Mouse (Mus musculus) forebrain, embryonic 11.5 days (tissue): ENCODE results near the gene Tmprss4. TPM values are rescaled to one million over a fixed set of nuclear protein-coding genes. Genes with fewer than 3 reads are reported as not detected.

Source experiments
- ATAC-seq: fragments of 200-750 bp; cut with Nextera tagmentation; replicated peaks from 2 replicates; pipeline ENCODE4 v1.8.0; 2017; ENCODE audit warnings: moderate TSS enrichment; ENCODE audit not compliant: low FRiP score
- DNase-seq: peaks from one replicate; pipeline ENCODE4 v3.0.0-alpha.2; 2017; ENCODE audit warnings: low spot score
- H3K27ac ChIP-seq: fragments of 300-500 bp; sonication (generic); 2 replicates; pipeline ENCODE4 v1.5.1; 2014; ENCODE audit warnings: low read depth, low read length
- H3K27me3 ChIP-seq: fragments of 300-500 bp; sonication (generic); 2 replicates; pipeline ENCODE4 v1.6.1; 2014; ENCODE audit warnings: mild to moderate bottlenecking, low read length, mixed read lengths; ENCODE audit not compliant: control insufficient read depth, insufficient read depth
- H3K36me3 ChIP-seq: fragments of 300-500 bp; sonication (generic); 2 replicates; pipeline ENCODE4 v1.6.1; 2014; ENCODE audit warnings: mild to moderate bottlenecking, low read length, moderate library complexity, mixed read lengths; ENCODE audit not compliant: control insufficient read depth, insufficient read depth
- H3K4me1 ChIP-seq: fragments of 300-500 bp; sonication (generic); replicated peaks from 2 replicates; pipeline ENCODE4 v1.6.1; 2014; ENCODE audit warnings: low read length, mixed read lengths; ENCODE audit not compliant: control insufficient read depth, insufficient read depth
- H3K4me2 ChIP-seq: fragments of 300-500 bp; sonication (generic); 2 replicates; pipeline ENCODE4 v1.6.1; 2014; ENCODE audit warnings: low read depth, mild to moderate bottlenecking, low read length, moderate library complexity, mixed read lengths; ENCODE audit not compliant: severe bottlenecking
- H3K4me3 ChIP-seq: fragments of 300-500 bp; sonication (generic); 2 replicates; pipeline ENCODE4 v1.5.1; 2014; ENCODE audit warnings: low read depth, low read length
- H3K9ac ChIP-seq: fragments of 300-500 bp; sonication (generic); 2 replicates; pipeline ENCODE4 v1.6.1; 2014; ENCODE audit warnings: low read length
- H3K9me3 ChIP-seq: fragments of 300-500 bp; sonication (generic); 2 replicates; pipeline ENCODE4 v1.6.1; 2016; ENCODE audit warnings: low read length, mixed read lengths; ENCODE audit not compliant: control insufficient read depth
- WGBS: fragments of 180-500 bp; shearing (Covaris S2); extraction: QIAGEN DNeasy Blood & Tissue Kit; methylation state at CpG from one replicate; pipeline ENCODE4 v1.1.7; 2014; 5-methylcytosine and 5-hydroxymethylcytosine counted together
- polyA plus RNA-seq: library from polyadenylated mRNA; unstranded; fragments of >200 nt; fragmentation: Nextera tagmentation; extraction: Ambion mirVana; gene quantifications from 2 replicates; pipeline ENCODE4 v1.2.1, GENCODE M21; 2014

The Tmprss4 gene
- polyA plus RNA-seq, 1 experiment from 2014 or later: not detected

- H3K9ac ChIP-seq: no peak overlapping the region
- ATAC-seq (no peak), DNase-seq (no peak)
- H3K36me3 ChIP-seq: no peaks in the 10 kb centered on the region
- no peaks in the 10 kb centered on the region for H3K27me3 ChIP-seq
- no peaks in the 10 kb centered on the region for H3K4me1 ChIP-seq
- H3K4me3 ChIP-seq: no peak overlapping the region
- no peak overlapping the region for H3K27ac ChIP-seq
- no peak overlapping the region for H3K4me2 ChIP-seq
- H3K9me3 ChIP-seq: no peaks in the 10 kb centered on the region
- 93% methylated on average over 10 of the region's 10 CpGs for WGBS
These were observed 15.0 kb downstream of the Tmprss4 start for GRCm38 (mm10) chr9:45188570-45189563.

GRCm38 (mm10) chr9:45185250-45185649 lies 18.6 kb downstream of the Tmprss4 start:
- Histone ChIP-seq H3K27ac (no peak overlapping the region), H3K4me1 (no peaks in the 10 kb centered on the region), H3K4me3 (no peak overlapping the region), H3K9ac (no peak overlapping the region), H3K4me2 (no peak overlapping the region), H3K36me3 (no peaks in the 10 kb centered on the region), H3K9me3 (no peaks in the 10 kb centered on the region), H3K27me3 (no peaks in the 10 kb centered on the region)
- ATAC-seq (no peak), DNase-seq (no peak)
- 73% methylated on average over 4 of the region's 4 CpGs for WGBS

DNA sequence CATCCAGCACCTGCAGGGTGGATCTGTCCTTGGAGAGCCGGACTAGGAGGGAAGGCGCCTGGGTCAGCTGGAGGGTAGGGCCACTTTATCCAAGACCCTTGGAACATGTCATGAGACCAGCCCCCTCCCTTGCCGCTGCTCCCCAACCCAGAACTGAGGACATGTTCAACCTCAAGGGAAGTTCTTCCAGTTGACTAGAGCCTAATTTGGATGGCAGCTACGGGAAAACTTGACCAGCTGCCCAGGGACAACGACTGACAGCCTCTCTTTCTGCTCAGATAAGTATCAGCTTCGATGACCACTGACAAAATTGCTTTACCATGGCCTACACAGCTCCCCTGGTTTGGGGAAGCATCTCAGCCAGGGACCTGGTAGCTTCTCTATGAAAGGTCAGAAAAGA lies 20.6 kb downstream of the Tmprss4 start:
- ATAC-seq: no peak
- Histone ChIP-seq H3K4me2 (no peak overlapping the region), H3K36me3 (no peaks in the 10 kb centered on the region), H3K9me3 (no peaks in the 10 kb centered on the region), H3K27ac (no peak overlapping the region), H3K9ac (no peak overlapping the region), H3K27me3 (no peaks in the 10 kb centered on the region), H3K4me3 (no peak overlapping the region), H3K4me1 (no peaks in the 10 kb centered on the region)
- DNase-seq: peak; percentile 24
- 80% methylated on average over 6 of the region's 6 CpGs for whole genome bisulfite sequencing

GRCm38 (mm10) chr9:45182521-45182920 lies 21.4 kb downstream of the Tmprss4 start:
- no peaks in the 10 kb centered on the region for H3K36me3 ChIP-seq
- H3K27ac ChIP-seq: no peak overlapping the region
- H3K9ac ChIP-seq: no peak overlapping the region
- no peaks in the 10 kb centered on the region for H3K4me1 ChIP-seq
- H3K9me3 ChIP-seq: no peaks in the 10 kb centered on the region
- DNase-seq (peak; percentile 27), ATAC-seq (no peak)
- H3K4me3 ChIP-seq: no peak overlapping the region
- H3K27me3 ChIP-seq: no peaks in the 10 kb centered on the region
- 69% methylated on average over 3 of the region's 3 CpGs for WGBS
- no peak overlapping the region for H3K4me2 ChIP-seq

GRCm38 (mm10) chr9:45181770-45182169 lies 22.1 kb downstream of the Tmprss4 start, which contains the start of gene BC049352:
Gene BC049352 (plus strand): TSS chr9:45182007.
- no peaks in the 10 kb centered on the region for H3K4me1 ChIP-seq
- no peaks in the 10 kb centered on the region for H3K9me3 ChIP-seq
- 48% methylated on average over 2 of the region's 2 CpGs for WGBS

DNA sequence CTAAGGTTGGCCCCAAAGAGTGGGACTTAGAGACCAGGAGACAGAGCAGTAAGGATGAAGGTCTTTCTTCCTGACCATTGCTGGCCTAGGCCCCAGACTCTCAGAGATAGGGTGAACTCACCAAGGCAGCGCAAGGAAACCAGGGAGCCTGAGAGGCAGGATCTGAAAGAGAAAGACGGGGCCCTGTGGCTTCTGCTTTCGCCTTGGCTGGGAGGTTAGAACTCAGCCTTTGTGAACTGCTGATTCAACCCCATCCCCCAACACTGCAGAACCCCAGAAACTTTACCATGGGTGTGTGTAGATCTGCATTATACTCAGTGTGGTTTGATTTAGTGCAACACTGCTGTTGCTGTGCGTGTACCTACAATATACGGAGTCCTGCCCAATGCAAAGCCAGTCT lies 24.6 kb downstream of the Tmprss4 start:
- Histone ChIP-seq H3K27ac (no peak overlapping the region), H3K4me3 (no peak overlapping the region), H3K9me3 (no peaks in the 10 kb centered on the region), H3K4me1 (no peaks in the 10 kb centered on the region), H3K9ac (no peak overlapping the region), H3K4me2 (no peak overlapping the region), H3K36me3 (no peaks in the 10 kb centered on the region), H3K27me3 (no peaks in the 10 kb centered on the region)
- 85% methylated on average over 5 of the region's 5 CpGs for WGBS
- DNase-seq: peak; percentile 28
- no peak for ATAC-seq

More at GRCm38 (mm10) chr9:45181770-45182169, 22.1 kb downstream of the Tmprss4 start, which contains the start of gene BC049352:
- peak; percentile 5 for DNase-seq
- Histone ChIP-seq H3K9ac (no peak within 1 kb of the TSS), H3K27me3 (no peaks in the 10 kb centered on the region), H3K36me3 (no peaks in the 10 kb centered on the region), H3K4me3 (no peak within 1 kb of the TSS), H3K4me2 (no peak within 1 kb of the TSS), H3K27ac (no peak within 1 kb of the TSS)
- no peak for ATAC-seq

DNA sequence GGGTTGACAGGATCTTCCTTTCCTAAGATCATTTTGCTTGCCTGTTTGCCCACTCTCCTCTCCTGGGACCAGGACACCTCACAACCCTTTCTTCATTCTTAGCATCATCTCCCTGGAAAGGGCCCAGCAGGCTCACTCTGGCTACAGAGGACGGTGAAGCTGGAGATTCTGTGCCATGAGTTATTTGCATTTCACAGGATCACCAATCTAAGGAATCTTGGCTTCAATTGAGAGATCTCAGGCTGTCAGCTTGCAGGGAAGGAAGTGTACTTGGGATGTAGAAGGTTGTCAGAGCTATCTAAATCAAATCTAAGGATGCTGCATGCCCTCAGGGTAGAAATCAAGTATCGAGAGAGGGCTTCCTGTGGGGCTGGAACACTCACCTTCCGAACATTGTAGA lies 30.4 kb downstream of the Tmprss4 start:
- no peak overlapping the region for H3K4me3 ChIP-seq
- H3K27me3 ChIP-seq: no peaks in the 10 kb centered on the region
- H3K4me1 ChIP-seq: no peaks in the 10 kb centered on the region
- DNase-seq (no peak), ATAC-seq (no peak)
- 73% methylated on average over 3 of the region's 3 CpGs for WGBS
- H3K36me3 ChIP-seq: no peaks in the 10 kb centered on the region
- H3K9me3 ChIP-seq: no peaks in the 10 kb centered on the region
- no peak overlapping the region for H3K27ac ChIP-seq
- H3K4me2 ChIP-seq: no peak overlapping the region
- H3K9ac ChIP-seq: no peak overlapping the region

GRCm38 (mm10) chr9:45171073-45171610 lies 32.8 kb downstream of the Tmprss4 start:
- no peak overlapping the region for H3K27ac ChIP-seq
- 74% methylated on average over 1 of the region's 1 CpGs for WGBS
- H3K9me3 ChIP-seq: no peaks in the 10 kb centered on the region
- H3K36me3 ChIP-seq: no peaks in the 10 kb centered on the region
- ATAC-seq (no peak), DNase-seq (peak; percentile 49)
- no peak overlapping the region for H3K4me2 ChIP-seq
- H3K4me3 ChIP-seq: no peak overlapping the region
- no peaks in the 10 kb centered on the region for H3K27me3 ChIP-seq
- no peaks in the 10 kb centered on the region for H3K4me1 ChIP-seq
- H3K9ac ChIP-seq: no peak overlapping the region
